Mouse (Mus musculus): ENCODE results near the gene Kdm6b.

Gene Kdm6b

DNA sequence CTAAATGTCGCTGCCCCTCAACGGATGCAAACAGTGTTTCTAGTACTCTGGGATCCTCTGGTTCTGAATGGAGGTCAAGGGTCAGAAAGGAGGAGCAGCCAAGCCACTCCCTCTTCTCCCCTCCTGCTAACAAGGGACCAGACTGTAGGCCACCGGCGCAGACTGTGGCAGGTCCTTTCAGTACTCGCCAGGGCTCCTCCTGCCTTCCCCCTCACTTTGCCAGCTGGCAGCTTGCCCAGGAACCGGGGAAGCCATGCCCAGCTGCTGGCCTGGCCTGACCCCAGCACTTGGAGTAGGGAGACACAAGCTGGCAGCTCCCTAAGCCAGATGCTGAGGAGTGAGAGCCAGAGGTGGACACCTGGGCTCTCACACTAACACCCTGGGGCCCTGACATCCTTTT, 48.6 kb downstream of the Kdm6b start:
- peak; percentile 88 for DNase-seq

DNA sequence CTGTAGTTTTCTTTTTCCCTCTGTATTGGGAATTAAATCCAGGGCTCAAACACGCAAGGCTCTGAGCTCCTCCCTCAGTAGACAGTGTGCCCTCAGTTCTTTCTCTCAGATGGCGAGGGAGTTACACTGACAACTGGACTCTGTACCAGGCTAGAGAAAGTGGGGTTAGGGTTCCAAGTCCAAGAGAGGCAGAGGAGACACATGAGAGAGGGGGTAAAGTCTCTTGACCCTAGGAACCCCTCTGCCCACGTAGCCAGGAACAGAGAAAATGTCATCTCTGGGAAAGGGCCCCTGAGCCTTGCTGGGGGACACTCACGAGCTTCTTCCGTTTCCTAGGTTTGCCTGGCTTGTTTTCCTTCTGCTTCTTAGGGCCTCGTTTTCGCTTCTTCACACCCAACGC, 49.1 kb downstream of the Kdm6b start:
- DNase-seq, result no peak

DNA sequence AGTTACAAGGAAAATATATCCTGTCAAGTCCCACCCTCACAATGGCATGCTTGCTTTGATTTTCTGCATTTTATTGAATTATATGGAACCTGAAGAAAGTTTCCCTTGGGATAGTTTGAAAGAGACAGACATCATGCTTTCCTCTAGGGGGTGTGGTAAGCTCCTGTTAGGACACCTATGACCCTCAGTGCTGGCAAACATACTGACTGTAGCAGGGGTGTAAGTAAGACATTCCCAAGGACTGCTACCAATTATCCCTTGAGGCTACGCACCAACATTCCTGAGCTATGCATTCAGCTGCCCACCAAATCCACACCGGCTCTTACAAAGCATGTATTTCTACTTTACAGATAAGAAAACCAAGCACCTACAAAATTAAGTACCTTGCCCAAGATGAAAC, 51.0 kb downstream of the Kdm6b start:
- DNase-seq, result no peak

DNA sequence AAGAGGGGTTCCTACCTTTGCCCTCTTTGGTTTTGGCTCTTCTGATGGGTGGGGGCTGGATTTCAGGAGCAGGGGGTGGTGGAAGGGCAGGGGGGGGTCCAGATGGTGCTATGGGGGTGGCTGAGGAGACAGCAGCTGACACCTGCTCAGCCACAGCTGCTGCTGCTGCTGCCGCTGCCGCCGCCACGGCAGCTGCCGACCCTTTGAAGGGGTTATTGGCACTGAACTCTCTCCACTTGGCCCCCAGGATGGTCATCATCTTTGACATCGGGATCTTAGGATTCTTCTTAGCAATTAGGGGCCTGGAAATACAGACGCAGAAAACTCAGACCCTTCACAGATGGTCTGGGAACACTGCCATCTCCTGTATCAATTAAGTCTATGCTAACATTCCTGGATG, 51.5 kb downstream of the Kdm6b start:
- no peak for DNase-seq

DNA sequence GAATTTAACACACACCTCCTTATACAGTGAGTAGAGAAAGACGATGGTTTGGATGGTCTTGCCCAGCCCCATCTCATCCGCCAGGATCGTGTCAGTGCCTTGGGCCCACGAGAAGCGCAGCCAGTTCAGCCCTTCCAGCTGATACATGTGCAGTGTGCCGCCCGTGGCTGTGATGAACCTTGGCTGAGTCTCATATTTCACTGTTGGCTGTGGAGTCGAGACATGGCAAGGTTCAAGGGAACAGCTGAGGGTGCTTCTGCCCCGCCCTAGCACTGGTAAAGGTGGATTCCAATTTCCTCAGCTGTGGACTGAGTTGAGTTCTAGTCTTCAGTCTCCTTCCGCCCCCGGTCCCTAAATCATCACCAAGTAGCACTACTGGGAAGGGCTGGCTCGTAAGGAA, 55.8 kb downstream of the Kdm6b start:
- no peak for DNase-seq

DNA sequence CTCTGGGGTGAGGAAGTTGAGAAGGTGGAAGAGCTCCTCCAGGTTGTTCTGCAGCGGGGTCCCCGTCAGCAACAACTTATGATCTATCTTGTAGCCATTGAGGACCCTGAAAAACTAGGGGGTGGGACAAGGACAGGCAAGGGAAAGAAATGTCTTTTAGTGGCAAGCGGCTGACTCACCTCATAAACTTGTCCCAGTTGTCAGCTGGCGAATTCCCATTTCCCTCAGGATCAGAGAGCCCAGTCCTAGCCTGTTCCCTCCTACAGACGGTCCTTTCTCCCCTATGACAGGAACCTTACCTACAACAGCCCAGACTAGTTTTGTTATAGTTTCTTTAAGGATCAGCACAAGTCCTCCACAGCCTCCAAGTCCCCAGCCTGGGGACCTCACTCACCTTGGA, 56.9 kb downstream of the Kdm6b start:
- no peak for DNase-seq
